Mouse (Mus musculus): ENCODE data around the gene Gm8720. TPM values are rescaled to one million over a fixed set of nuclear protein-coding genes. Genes with fewer than 3 reads are reported as not detected.

Gm8720 gene
- polyA plus RNA-seq (2017; shearing (Covaris generic)), result not detected

GRCm38 (mm10) chr7:23067356-23067755, at the start of gene Gm8720:
Gene Gm8720 (minus strand): TSS chr7:23067456.

GRCm38 (mm10) chr7:23055240-23055639, 12.0 kb downstream of the Gm8720 start, which contains the start of gene Vmn1r163:
Gene Vmn1r163 (plus strand): TSS chr7:23055540.

GRCm38 (mm10) chr7:23019823-23020222, 47.4 kb downstream of the Gm8720 start, which contains the start of gene Gm4216:
Gene Gm4216 (minus strand): TSS chr7:23019923.

Other genes with a start within 250 kb of the Gm8720 start
- gene Vmn1r159, start 223.9 kb downstream of the Gm8720 start, polyA plus RNA-seq (2017; shearing (Covaris generic)), result not detected
- not detected for gene Vmn1r160, start 196.2 kb downstream of the Gm8720 start, polyA plus RNA-seq (2017; shearing (Covaris generic))
- not detected for gene Gm4214, start 82.8 kb downstream of the Gm8720 start, polyA plus RNA-seq (2017; shearing (Covaris generic))
- gene Gm4216, start 47.5 kb downstream of the Gm8720 start, polyA plus RNA-seq (2017; shearing (Covaris generic)), result not detected
- gene Vmn1r163, start 11.9 kb downstream of the Gm8720 start, polyA plus RNA-seq (2017; shearing (Covaris generic)), result not detected
- gene Gm10662, start 77.0 kb upstream of the Gm8720 start, polyA plus RNA-seq (2017; shearing (Covaris generic)), result 0.69 TPM
- not detected for gene Vmn1r165, start 149.9 kb upstream of the Gm8720 start, polyA plus RNA-seq (2017; shearing (Covaris generic))
- gene Vmn1r166, start 184.2 kb upstream of the Gm8720 start, polyA plus RNA-seq (2017; shearing (Covaris generic)), result not detected
- gene Gm6902, start 211.4 kb upstream of the Gm8720 start, polyA plus RNA-seq (2017; shearing (Covaris generic)), result 0.85 TPM
- 0.35 TPM for gene Nlrp4e, start 233.7 kb upstream of the Gm8720 start, polyA plus RNA-seq (2017; shearing (Covaris generic))